Mouse (Mus musculus): Measurements from ENCODE around the gene Cpped1. TPM values are rescaled to one million over a fixed set of nuclear protein-coding genes. Genes with fewer than 3 reads are reported as not detected.

Cpped1 gene
- total RNA-seq, 2 experiments from 2014 or later: 30.5 to 34.1 TPM

- peak in 1 of 2 experiments; percentile 34 for DNase-seq (ENCODE audit: extremely low spot score in 1 of 2, low spot score in 1 of 2)
Observed at GRCm38 (mm10) chr16:11778715-11779460, 130.4 kb downstream of the Cpped1 start.

GRCm38 (mm10) chr16:11778191-11778590, 131.1 kb downstream of the Cpped1 start:
- no peak for DNase-seq (ENCODE audit: extremely low spot score in 1 of 2, low spot score in 1 of 2)

GRCm38 (mm10) chr16:11776528-11776927, 132.7 kb downstream of the Cpped1 start:
- no peak for DNase-seq (ENCODE audit: extremely low spot score in 1 of 2, low spot score in 1 of 2)

- no peak for DNase-seq (ENCODE audit: extremely low spot score in 1 of 2, low spot score in 1 of 2)
Observed at GRCm38 (mm10) chr16:11774321-11774720, 134.9 kb downstream of the Cpped1 start.

GRCm38 (mm10) chr16:11772318-11772717, 136.9 kb downstream of the Cpped1 start:
- DNase-seq (ENCODE audit: extremely low spot score in 1 of 2, low spot score in 1 of 2): no peak

- DNase-seq (ENCODE audit: extremely low spot score in 1 of 2, low spot score in 1 of 2): no peak
Observed at GRCm38 (mm10) chr16:11757951-11758350, 151.3 kb downstream of the Cpped1 start.

GRCm38 (mm10) chr16:11757471-11757870, 151.8 kb downstream of the Cpped1 start:
- DNase-seq (ENCODE audit: extremely low spot score in 1 of 2, low spot score in 1 of 2): no peak

GRCm38 (mm10) chr16:11756598-11757245, 152.5 kb downstream of the Cpped1 start:
- no peak for DNase-seq (ENCODE audit: extremely low spot score in 1 of 2, low spot score in 1 of 2)

- no peak for DNase-seq (ENCODE audit: extremely low spot score in 1 of 2, low spot score in 1 of 2)
Observed at GRCm38 (mm10) chr16:11755281-11756066, 153.8 kb downstream of the Cpped1 start.

GRCm38 (mm10) chr16:11754136-11754535, 155.1 kb downstream of the Cpped1 start:
- DNase-seq (ENCODE audit: extremely low spot score in 1 of 2, low spot score in 1 of 2): no peak

Other genes starting within 250 kb of the Cpped1 start
- gene Shisa9, start 74.7 kb upstream of the Cpped1 start, total RNA-seq (2021): 10 to 100 TPM; 49.7 to 56.6 TPM

All from layer of hippocampus, postnatal 25 days (tissue).